Mouse (Mus musculus): ENCODE data around the gene Ccdc162.

The Ccdc162 gene

GRCm38 (mm10) chr10:41543439-41543838, 173.0 kb downstream of the Ccdc162 start:
- in situ Hi-C loops (cut with MboI, MseI), result no loop called here

- in situ Hi-C loops (cut with MboI, MseI), result no loop called here
These were observed 174.4 kb downstream of the Ccdc162 start for GRCm38 (mm10) chr10:41542057-41542456.

- in situ Hi-C loops (cut with MboI, MseI), result no loop called here
These were observed 177.4 kb downstream of the Ccdc162 start for GRCm38 (mm10) chr10:41538986-41539385.

- in situ Hi-C loops (cut with MboI, MseI), result no loop called here
These were observed 178.5 kb downstream of the Ccdc162 start for GRCm38 (mm10) chr10:41537983-41538330.

GRCm38 (mm10) chr10:41537226-41537982, 179.0 kb downstream of the Ccdc162 start:
- in situ Hi-C loops (cut with MboI, MseI), result no loop called here

- in situ Hi-C loops (cut with MboI, MseI), result no loop called here
These were observed 179.7 kb downstream of the Ccdc162 start for GRCm38 (mm10) chr10:41536714-41537113.

GRCm38 (mm10) chr10:41535991-41536390, 180.4 kb downstream of the Ccdc162 start:
- in situ Hi-C loops (cut with MboI, MseI), result no loop called here

- in situ Hi-C loops (cut with MboI, MseI), result no loop called here
These were observed 186.5 kb downstream of the Ccdc162 start for GRCm38 (mm10) chr10:41529972-41530371.

- in situ Hi-C loops (cut with MboI, MseI), result no loop called here
These were observed 190.7 kb downstream of the Ccdc162 start for GRCm38 (mm10) chr10:41525696-41526095.

- in situ Hi-C loops (cut with MboI, MseI), result no loop called here
These were observed 193.0 kb downstream of the Ccdc162 start for GRCm38 (mm10) chr10:41523386-41523785.

- in situ Hi-C loops (cut with MboI, MseI), result no loop called here
These were observed 196.1 kb downstream of the Ccdc162 start for GRCm38 (mm10) chr10:41520410-41520673.

GRCm38 (mm10) chr10:41519640-41520409, 196.6 kb downstream of the Ccdc162 start:
- in situ Hi-C loops (cut with MboI, MseI), result loop anchor here (5.0 to 10.0 kb wide), 3 partner anchors 155 to 275 kb away; no protein-coding TSS in a partner anchor

GRCm38 (mm10) chr10:41518981-41519618, 197.3 kb downstream of the Ccdc162 start, which contains the start of gene Cd164:
Cd164 (plus strand) TSS chr10:41519414.
- in situ Hi-C loops (cut with MboI, MseI), result loop anchor here (5.0 to 10.0 kb wide), 3 partner anchors 156 to 276 kb away; no protein-coding TSS in a partner anchor

GRCm38 (mm10) chr10:41518508-41518980, 197.9 kb downstream of the Ccdc162 start:
- in situ Hi-C loops (cut with MboI, MseI), result loop anchor here (5.0 to 10.0 kb wide), 3 partner anchors 156 to 276 kb away; no protein-coding TSS in a partner anchor

- in situ Hi-C loops (cut with MboI, MseI), result loop anchor here (5.0 to 10.0 kb wide), 3 partner anchors 160 to 280 kb away; no protein-coding TSS in a partner anchor
These were observed 201.5 kb downstream of the Ccdc162 start for GRCm38 (mm10) chr10:41514921-41515320.

- in situ Hi-C loops (cut with MboI, MseI), result loop anchor here (10.0 kb wide), 2 partner anchors 160 to 280 kb away; no protein-coding TSS in a partner anchor
These were observed 202.1 kb downstream of the Ccdc162 start for GRCm38 (mm10) chr10:41514301-41514700.

GRCm38 (mm10) chr10:41509160-41509559, 207.3 kb downstream of the Ccdc162 start:
- in situ Hi-C loops (cut with MboI, MseI), result loop anchor here (5.0 kb wide), 1 partner anchor 77 kb away; no protein-coding TSS in a partner anchor

- in situ Hi-C loops (cut with MboI, MseI), result loop anchor here (5.0 kb wide), 1 partner anchor 73 kb away; no protein-coding TSS in a partner anchor
These were observed 211.0 kb downstream of the Ccdc162 start for GRCm38 (mm10) chr10:41505446-41505845.

- in situ Hi-C loops (cut with MboI, MseI), result loop anchor here (5.0 kb wide), 1 partner anchor 73 kb away; no protein-coding TSS in a partner anchor
These were observed 211.4 kb downstream of the Ccdc162 start for GRCm38 (mm10) chr10:41504996-41505395.

GRCm38 (mm10) chr10:41500941-41501340, 215.5 kb downstream of the Ccdc162 start:
- in situ Hi-C loops (cut with MboI, MseI), result no loop called here

- in situ Hi-C loops (cut with MboI, MseI), result loop anchor here (25.0 kb wide), 1 partner anchor 771 kb away; no protein-coding TSS in a partner anchor
These were observed 225.3 kb downstream of the Ccdc162 start for GRCm38 (mm10) chr10:41491111-41491510.

- in situ Hi-C loops (cut with MboI, MseI), result loop anchor here (25.0 kb wide), 1 partner anchor 772 kb away; no protein-coding TSS in a partner anchor
These were observed 225.9 kb downstream of the Ccdc162 start for GRCm38 (mm10) chr10:41490518-41490873.
